Mouse (Mus musculus) embryo, embryonic 11.5 days (tissue): Measurements from ENCODE around the gene Layn.

Experiments
- DNase-seq: peaks from one replicate; pipeline ENCODE4 v3.0.0-alpha.2; 2012; ENCODE audit warnings: low read depth, low spot score

The Layn gene

GRCm38 (mm10) chr9:51032291-51032690, 44.6 kb downstream of the Layn start:
- no peak for DNase-seq

GRCm38 (mm10) chr9:51031603-51032002, 45.3 kb downstream of the Layn start:
- no peak for DNase-seq

- DNase-seq, result no peak
Observed at GRCm38 (mm10) chr9:51030147-51030546, 46.7 kb downstream of the Layn start.

- no peak for DNase-seq
Observed at GRCm38 (mm10) chr9:51026952-51027351, 49.9 kb downstream of the Layn start.

- no peak for DNase-seq
Observed at GRCm38 (mm10) chr9:51021123-51021795, 55.6 kb downstream of the Layn start.

- no peak for DNase-seq
Observed at GRCm38 (mm10) chr9:51020351-51020750, 56.5 kb downstream of the Layn start.

GRCm38 (mm10) chr9:51019670-51020069, 57.2 kb downstream of the Layn start:
- no peak for DNase-seq

- DNase-seq, result no peak
Observed at GRCm38 (mm10) chr9:51015732-51016131, 61.2 kb downstream of the Layn start.

- DNase-seq, result no peak
Observed at GRCm38 (mm10) chr9:51013644-51014043, 63.2 kb downstream of the Layn start.

- no peak for DNase-seq
Observed at GRCm38 (mm10) chr9:51009656-51009950, 67.3 kb downstream of the Layn start.

GRCm38 (mm10) chr9:51008841-51009655, 67.8 kb downstream of the Layn start, which contains the start of gene Sik2:
TSS of gene Sik2 (minus strand) at chr9:51009073.
- peak; percentile 94 for DNase-seq

GRCm38 (mm10) chr9:51008068-51008840, 68.6 kb downstream of the Layn start:
- peak; percentile 30 for DNase-seq

GRCm38 (mm10) chr9:51007726-51008067, 69.2 kb downstream of the Layn start:
- DNase-seq, result no peak

GRCm38 (mm10) chr9:51006846-51007245, 70.0 kb downstream of the Layn start:
- peak; percentile 45 for DNase-seq
